Mouse (Mus musculus): ENCODE measurements around the gene Olfr823. TPM values are rescaled to one million over a fixed set of nuclear protein-coding genes. Genes with fewer than 3 reads are reported as not detected.
"Not testable (repeated sequence)": the region's sequence is repeated elsewhere in the genome, so short reads cannot be mapped to it uniquely, and the experiment has no call there.

Olfr823 gene
- polyA plus RNA-seq (2015; fragmentation: Nextera tagmentation; extraction: Ambion mirVana) = not detected in 2 replicates

GRCm38 (mm10) chr10:130115283-130115682, at the start of gene Olfr823:
Gene Olfr823 (minus strand): TSS chr10:130115383.
- WGBS = 94% methylated on average over 1 of the region's 1 CpGs
- not testable (repeated sequence) for H3K4me2 ChIP-seq (replicated peaks); H3K4me1 ChIP-seq; H3K27ac ChIP-seq (replicated peaks); H3K36me3 ChIP-seq; H3K27me3 ChIP-seq; H3K9me3 ChIP-seq; ATAC-seq (replicated peaks); H3K4me3 ChIP-seq; H3K9ac ChIP-seq (replicated peaks)

- no peak for ATAC-seq (replicated peaks)
- 85% methylated on average over 5 of the region's 5 CpGs for WGBS
- no peaks in the 10 kb centered on the region for H3K27me3 ChIP-seq
These were observed 28.9 kb upstream of the Olfr823 start for GRCm38 (mm10) chr10:130144121-130144520.

DNA sequence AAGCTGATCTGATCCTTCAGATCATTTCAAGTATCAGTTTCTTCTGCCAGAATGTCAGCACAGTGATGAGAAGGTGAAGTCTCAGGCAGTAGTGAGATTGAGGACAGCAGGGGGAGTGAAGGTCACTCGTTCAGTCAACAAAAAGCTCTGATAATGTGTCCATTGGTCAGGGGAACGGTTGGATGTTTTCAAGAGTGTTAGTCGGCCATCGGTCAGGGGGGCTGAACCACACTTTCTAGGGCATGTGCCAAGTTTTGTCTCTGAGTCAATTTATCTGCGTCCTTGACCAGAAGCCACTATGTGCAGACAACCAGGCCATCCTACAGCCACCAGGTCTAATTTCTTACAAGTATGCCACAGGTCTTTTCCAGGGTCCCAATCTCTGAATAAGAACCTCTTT, 27.3 kb upstream of the Olfr823 start:
- H3K4me1 ChIP-seq; H3K9ac ChIP-seq (replicated peaks); H3K4me2 ChIP-seq (replicated peaks); H3K4me3 ChIP-seq; H3K9me3 ChIP-seq; H3K36me3 ChIP-seq; ATAC-seq (replicated peaks); H3K27ac ChIP-seq (replicated peaks); H3K27me3 ChIP-seq: not testable (repeated sequence)
- 90% methylated on average over 5 of the region's 5 CpGs for WGBS

More at GRCm38 (mm10) chr10:130144121-130144520, 28.9 kb upstream of the Olfr823 start:
- no peaks in the 10 kb centered on the region for H3K9me3 ChIP-seq
- no peaks in the 10 kb centered on the region for H3K36me3 ChIP-seq
- H3K4me1 ChIP-seq = no peaks in the 10 kb centered on the region
- no peak overlapping the region for H3K9ac ChIP-seq (replicated peaks)
- no peak overlapping the region for H3K4me3 ChIP-seq
- H3K4me2 ChIP-seq (replicated peaks) = no peak overlapping the region
- H3K27ac ChIP-seq (replicated peaks) = no peak overlapping the region

- H3K36me3 ChIP-seq = no peaks in the 10 kb centered on the region
- no peak for ATAC-seq (replicated peaks)
- no peak overlapping the region for H3K27ac ChIP-seq (replicated peaks)
- H3K9ac ChIP-seq (replicated peaks) = no peak overlapping the region
- no peaks in the 10 kb centered on the region for H3K27me3 ChIP-seq
- no peaks in the 10 kb centered on the region for H3K9me3 ChIP-seq
- H3K4me2 ChIP-seq (replicated peaks) = no peak overlapping the region
- H3K4me3 ChIP-seq = no peak overlapping the region
- H3K4me1 ChIP-seq = no peaks in the 10 kb centered on the region
These were observed 19.6 kb upstream of the Olfr823 start for GRCm38 (mm10) chr10:130134811-130135210.

DNA sequence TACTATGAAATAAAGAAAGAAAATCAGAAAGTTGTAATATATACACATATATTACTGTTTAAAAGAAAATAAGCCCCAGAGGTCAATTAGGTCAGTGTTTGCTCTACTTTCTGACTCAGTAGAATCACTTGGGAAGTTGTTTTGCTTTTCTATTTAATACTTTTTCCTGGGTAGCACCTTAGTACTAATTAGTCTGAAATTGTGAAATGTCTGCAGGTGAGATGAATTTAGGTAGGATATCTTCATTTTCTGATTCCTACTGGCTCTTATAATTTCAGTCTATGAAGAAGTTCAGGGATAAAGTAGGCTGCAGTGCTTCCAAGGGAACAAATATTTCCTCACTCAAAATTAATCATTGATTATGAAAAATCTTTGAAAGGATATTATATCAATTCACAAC, 14.7 kb upstream of the Olfr823 start, which contains the start of gene Olfr824:
Olfr824 (minus strand) TSS at position 101 of the 400 bp plus-strand sequence.
- H3K27me3 ChIP-seq; H3K36me3 ChIP-seq; H3K4me1 ChIP-seq; H3K4me3 ChIP-seq; H3K9me3 ChIP-seq; ATAC-seq (replicated peaks); H3K9ac ChIP-seq (replicated peaks); H3K27ac ChIP-seq (replicated peaks); H3K4me2 ChIP-seq (replicated peaks): not testable (repeated sequence)

DNA sequence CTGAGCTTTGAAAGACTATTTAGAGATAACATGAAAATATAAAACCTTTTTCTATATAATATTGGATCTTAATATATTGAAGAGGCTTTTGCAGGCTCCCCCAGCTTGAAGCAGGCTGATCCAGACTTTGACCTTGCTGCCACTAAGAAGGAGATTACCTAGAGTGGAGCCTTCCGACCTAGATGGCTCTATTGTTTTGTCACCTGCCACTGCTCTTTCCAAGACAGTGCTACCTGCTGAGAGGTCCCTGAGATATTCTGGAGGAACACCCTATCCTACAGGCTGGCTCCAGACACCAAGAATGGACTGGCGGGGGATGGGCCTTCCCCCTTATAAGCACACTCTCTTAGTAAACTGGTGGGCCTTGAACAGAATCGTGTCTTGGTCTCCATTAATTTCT, 862 bp upstream of the Olfr823 start:
- not testable (repeated sequence) for H3K36me3 ChIP-seq; H3K9me3 ChIP-seq; H3K27ac ChIP-seq (replicated peaks); H3K4me2 ChIP-seq (replicated peaks); ATAC-seq (replicated peaks); H3K4me3 ChIP-seq; H3K4me1 ChIP-seq; H3K9ac ChIP-seq (replicated peaks); H3K27me3 ChIP-seq
- 60% methylated on average over 3 of the region's 3 CpGs for WGBS

DNA sequence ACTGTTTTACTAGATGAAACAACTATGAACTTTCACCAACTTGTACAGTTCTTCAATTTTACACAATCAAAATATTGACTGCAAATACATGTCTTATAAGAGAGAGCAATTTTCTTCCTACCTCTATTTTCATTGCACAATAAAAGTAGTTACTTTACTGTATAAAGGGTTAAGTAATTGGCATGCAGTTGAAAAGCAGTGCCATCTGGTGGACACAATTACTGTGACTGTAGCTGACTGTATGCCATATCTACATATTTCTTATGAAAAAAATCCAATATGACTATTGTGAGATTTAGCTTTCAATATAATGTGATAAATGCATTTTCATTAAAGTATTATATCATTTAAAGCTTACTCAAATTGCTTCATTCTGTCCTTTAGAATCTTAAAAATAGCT, 19.1 kb downstream of the Olfr823 start:
- H3K27me3 ChIP-seq = no peaks in the 10 kb centered on the region
- no peak overlapping the region for H3K4me3 ChIP-seq
- no peak overlapping the region for H3K4me2 ChIP-seq (replicated peaks)
- ATAC-seq (replicated peaks) = no peak
- H3K9ac ChIP-seq (replicated peaks) = no peak overlapping the region
- H3K27ac ChIP-seq (replicated peaks) = no peak overlapping the region
- H3K9me3 ChIP-seq = no peaks in the 10 kb centered on the region
- no peaks in the 10 kb centered on the region for H3K36me3 ChIP-seq
- no peaks in the 10 kb centered on the region for H3K4me1 ChIP-seq

DNA sequence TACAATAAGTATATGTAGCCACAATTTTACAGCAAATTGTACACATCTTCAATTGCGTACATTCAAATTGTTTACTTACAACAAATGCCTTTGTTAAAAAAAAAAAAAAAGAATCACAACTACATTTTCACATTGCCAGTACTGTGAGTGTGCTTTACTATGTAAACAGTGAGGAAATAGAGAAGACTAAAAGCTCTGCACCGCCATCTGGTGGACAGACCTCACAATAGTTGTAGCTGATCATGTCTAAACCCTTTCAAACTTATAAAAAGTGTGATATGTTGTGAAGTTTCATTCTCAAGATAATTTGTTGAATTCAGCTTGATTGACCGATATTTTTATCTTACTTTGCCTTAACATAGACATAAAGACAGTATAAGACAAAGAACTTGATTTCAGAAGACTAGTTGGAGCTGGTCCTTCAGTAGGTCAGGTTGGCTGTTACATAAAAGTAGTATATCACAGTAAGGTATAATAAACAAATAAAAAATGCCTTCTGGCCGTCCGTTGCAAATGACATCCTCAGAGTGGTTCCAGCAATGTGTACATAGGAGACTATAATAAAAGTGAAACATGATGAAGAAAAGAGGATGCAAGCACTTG, 22.2 kb downstream of the Olfr823 start:
- peak; percentile 87 for ATAC-seq (replicated peaks)
- no peak overlapping the region for H3K27ac ChIP-seq (replicated peaks)
- H3K4me3 ChIP-seq = no peak overlapping the region
- H3K4me2 ChIP-seq (replicated peaks) = no peak overlapping the region
- WGBS = 26% methylated on average over 5 of the region's 5 CpGs
- no peaks in the 10 kb centered on the region for H3K9me3 ChIP-seq
- no peaks in the 10 kb centered on the region for H3K27me3 ChIP-seq
- no peaks in the 10 kb centered on the region for H3K36me3 ChIP-seq
- no peak overlapping the region for H3K9ac ChIP-seq (replicated peaks)
- H3K4me1 ChIP-seq = no peaks in the 10 kb centered on the region

GRCm38 (mm10) chr10:130070910-130071309, 44.3 kb downstream of the Olfr823 start, which contains the start of gene Olfr822:
Gene Olfr822 (plus strand): TSS chr10:130071210.
- Histone ChIP-seq H3K4me3 (no peak within 1 kb of the TSS), H3K27me3 (no peaks in the 10 kb centered on the region), H3K9ac (replicated peaks) (no peak within 1 kb of the TSS), H3K4me1 (no peaks in the 10 kb centered on the region), H3K9me3 (no peaks in the 10 kb centered on the region), H3K27ac (replicated peaks) (no peak within 1 kb of the TSS), H3K4me2 (replicated peaks) (no peak within 1 kb of the TSS), H3K36me3 (no peaks in the 10 kb centered on the region)
- no peak for ATAC-seq (replicated peaks)

Other genes with a start within 250 kb of the Olfr823 start
- not detected in 2 replicates for gene Olfr814, start 235.5 kb downstream of the Olfr823 start, polyA plus RNA-seq (2015; fragmentation: Nextera tagmentation; extraction: Ambion mirVana)
- not detected in 2 replicates for gene Olfr815, start 209.5 kb downstream of the Olfr823 start, polyA plus RNA-seq (2015; fragmentation: Nextera tagmentation; extraction: Ambion mirVana)
- gene Olfr816, start 199.8 kb downstream of the Olfr823 start, polyA plus RNA-seq (2015; fragmentation: Nextera tagmentation; extraction: Ambion mirVana) = not detected in 2 replicates
- not detected in 2 replicates for gene Olfr818, start 166.3 kb downstream of the Olfr823 start, polyA plus RNA-seq (2015; fragmentation: Nextera tagmentation; extraction: Ambion mirVana)
- not detected in 2 replicates for gene Olfr819, start 148.1 kb downstream of the Olfr823 start, polyA plus RNA-seq (2015; fragmentation: Nextera tagmentation; extraction: Ambion mirVana)
- gene Olfr247, start 139.2 kb downstream of the Olfr823 start, polyA plus RNA-seq (2015; fragmentation: Nextera tagmentation; extraction: Ambion mirVana) = not detected in 2 replicates
- not detected in 2 replicates for gene Gm10310, start 130.3 kb downstream of the Olfr823 start, polyA plus RNA-seq (2015; fragmentation: Nextera tagmentation; extraction: Ambion mirVana)
- gene Olfr820, start 102.8 kb downstream of the Olfr823 start, polyA plus RNA-seq (2015; fragmentation: Nextera tagmentation; extraction: Ambion mirVana) = not detected in 2 replicates
- gene Olfr821, start 85.0 kb downstream of the Olfr823 start, polyA plus RNA-seq (2015; fragmentation: Nextera tagmentation; extraction: Ambion mirVana) = not detected in 2 replicates
- gene Olfr822, start 44.2 kb downstream of the Olfr823 start, polyA plus RNA-seq (2015; fragmentation: Nextera tagmentation; extraction: Ambion mirVana) = not detected in 2 replicates
- not detected in 2 replicates for gene Olfr824, start 14.6 kb upstream of the Olfr823 start, polyA plus RNA-seq (2015; fragmentation: Nextera tagmentation; extraction: Ambion mirVana)
- not detected in 2 replicates for gene Olfr825, start 51.4 kb upstream of the Olfr823 start, polyA plus RNA-seq (2015; fragmentation: Nextera tagmentation; extraction: Ambion mirVana)
- gene Olfr826, start 68.8 kb upstream of the Olfr823 start, polyA plus RNA-seq (2015; fragmentation: Nextera tagmentation; extraction: Ambion mirVana) = not detected in 2 replicates
- gene Olfr827, start 99.0 kb upstream of the Olfr823 start, polyA plus RNA-seq (2015; fragmentation: Nextera tagmentation; extraction: Ambion mirVana) = not detected in 2 replicates
- gene Neurod4, start 164.9 kb upstream of the Olfr823 start, polyA plus RNA-seq (2015; fragmentation: Nextera tagmentation; extraction: Ambion mirVana) = 4.3 and 5.2 TPM in 2 replicates
- gene Tespa1, start 207.5 kb upstream of the Olfr823 start, polyA plus RNA-seq (2015; fragmentation: Nextera tagmentation; extraction: Ambion mirVana) = not detected in 2 replicates

All from forebrain, embryonic 15.5 days (tissue).